Mouse (Mus musculus) lung, postnatal 0 days (tissue): ENCODE results near the gene Olfr1414.

Source experiments
- CTCF ChIP-seq: IDR thresholded peaks from 2 replicates; pipeline ENCODE4 v1.5.1; 2016; ENCODE audit warnings: antibody characterized with exemption, mild to moderate bottlenecking
- EP300 ChIP-seq: IDR thresholded peaks from 2 replicates; pipeline ENCODE4 v1.6.1; 2016; ENCODE audit warnings: antibody characterized with exemption, mild to moderate bottlenecking, control low read depth

GRCm38 (mm10) chr1:92521376-92521775, 2.9 kb upstream of the Olfr1414 start:
- TF ChIP-seq CTCF (peak; percentile 65), EP300 (no peak)
